Mouse (Mus musculus): Measurements from ENCODE around the gene Ppp1cb. TPM values are rescaled to one million over a fixed set of nuclear protein-coding genes. Genes with fewer than 3 reads are reported as not detected.
"Not testable (repeated sequence)": the region's sequence is repeated elsewhere in the genome, so short reads cannot be mapped to it uniquely, and the experiment has no call there.

Ppp1cb gene
- polyA plus RNA-seq, 1 experiment from 2014 or later = 246 TPM

DNA sequence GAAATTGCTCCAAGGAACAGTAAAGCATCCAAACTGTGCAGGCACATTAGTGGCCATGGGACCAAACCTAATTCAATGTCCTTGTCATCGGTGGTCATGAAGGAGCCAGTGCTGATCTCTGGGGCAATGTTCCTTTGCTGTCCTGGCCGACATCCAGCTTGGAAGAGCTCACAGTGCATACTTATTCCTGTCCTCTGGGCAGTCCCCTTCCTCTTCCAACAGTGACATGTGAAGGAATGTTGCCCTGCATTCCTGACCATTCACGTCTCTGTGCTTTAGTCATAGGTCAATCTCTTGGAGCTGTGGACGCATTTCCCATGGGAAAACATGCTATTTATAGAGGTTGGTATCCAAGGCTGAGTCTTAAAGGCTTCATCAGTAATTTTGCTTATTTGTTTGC lies 41.8 kb upstream of the Ppp1cb start:
- WGBS = 46% methylated on average over 4 of the region's 4 CpGs
- Histone ChIP-seq H3K9me3 (replicated peaks; ENCODE audit: control insufficient read depth, low read length) (no peaks in the 10 kb centered on the region), H3K4me3 (replicated peaks; ENCODE audit: low read length) (no peak overlapping the region), H3K27me3 (ENCODE audit: control insufficient read depth, insufficient read depth, low read length) (no peaks in the 10 kb centered on the region), H3K27ac (ENCODE audit: low read length) (0 out of 2 replicates have a peak overlapping the region, but pooled peaks have one; percentile 3), H3K4me1 (ENCODE audit: control insufficient read depth, insufficient read depth, low read length) (peaks cover 25% of the 10 kb centered on the region), H3K4me2 (ENCODE audit: low read depth, low read length) (no peak overlapping the region), H3K36me3 (ENCODE audit: control insufficient read depth, insufficient read depth, low read length) (no peaks in the 10 kb centered on the region), H3K9ac (ENCODE audit: low read length) (no peak overlapping the region)
- no peak for ATAC-seq (ENCODE audit: insufficient read depth, low FRiP score)

- peak; percentile 60; the same call in 1 of the 2 replicates for ATAC-seq (ENCODE audit: insufficient read depth, low FRiP score)
- H3K4me2 ChIP-seq (ENCODE audit: low read depth, low read length) = no peak overlapping the region; the same call in 1 of the 2 replicates
- no peaks in the 10 kb centered on the region for H3K27me3 ChIP-seq (ENCODE audit: control insufficient read depth, insufficient read depth, low read length)
Observed at GRCm38 (mm10) chr5:32422081-32422589, 36.5 kb upstream of the Ppp1cb start.

DNA sequence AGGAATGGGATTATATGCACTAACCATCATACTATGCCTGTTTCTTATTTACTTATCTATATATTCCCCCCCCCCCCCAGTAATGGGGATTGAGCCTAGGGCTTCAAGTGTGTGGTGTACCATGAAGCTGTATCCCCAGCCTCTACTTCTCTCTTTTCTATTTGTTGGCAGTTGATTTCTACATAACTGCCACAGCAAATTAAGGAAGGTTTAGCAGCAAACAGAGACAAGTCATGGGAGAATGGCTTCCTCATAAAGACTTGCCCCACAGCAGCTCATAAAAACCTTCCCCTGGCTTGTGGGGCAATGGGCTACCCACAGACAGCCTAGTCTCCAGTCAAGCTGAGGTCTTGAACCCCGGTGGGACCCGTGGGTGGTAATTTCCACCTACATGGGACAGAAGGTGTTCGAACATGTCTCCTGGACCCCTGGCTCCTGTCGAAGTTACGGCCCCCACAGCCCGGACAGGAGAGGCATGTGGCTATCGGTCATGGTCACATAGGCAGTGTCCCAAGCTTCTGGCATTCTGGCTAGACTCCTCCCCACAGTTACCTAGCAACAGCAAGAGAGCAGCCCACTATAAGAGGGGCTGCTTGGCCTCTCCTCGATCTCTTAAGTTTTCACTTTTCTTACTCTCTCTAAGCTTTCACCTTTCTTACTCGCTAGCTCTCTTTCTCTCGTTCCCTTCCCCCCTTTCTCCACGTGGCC lies 35.1 kb upstream of the Ppp1cb start:
- peaks cover 4% of the 10 kb centered on the region; the same call in 1 of the 2 replicates for H3K4me1 ChIP-seq (ENCODE audit: control insufficient read depth, insufficient read depth, low read length)
- no peak overlapping the region for H3K9ac ChIP-seq (ENCODE audit: low read length)
- H3K4me3 ChIP-seq (replicated peaks; ENCODE audit: low read length) = no peak overlapping the region
- no peaks in the 10 kb centered on the region for H3K36me3 ChIP-seq (ENCODE audit: control insufficient read depth, insufficient read depth, low read length)
- H3K9me3 ChIP-seq (replicated peaks; ENCODE audit: control insufficient read depth, low read length) = no peaks in the 10 kb centered on the region
- no peak overlapping the region for H3K27ac ChIP-seq (ENCODE audit: low read length)
- no peak for ATAC-seq (ENCODE audit: insufficient read depth, low FRiP score)
- H3K4me2 ChIP-seq (ENCODE audit: low read depth, low read length) = no peak overlapping the region
- H3K27me3 ChIP-seq (ENCODE audit: control insufficient read depth, insufficient read depth, low read length) = no peaks in the 10 kb centered on the region
- WGBS = 61% methylated on average over 11 of the region's 11 CpGs

More at GRCm38 (mm10) chr5:32422081-32422589, 36.5 kb upstream of the Ppp1cb start:
- no peak overlapping the region for H3K9ac ChIP-seq (ENCODE audit: low read length)
- 23% methylated on average over 15 of the region's 15 CpGs for WGBS
- H3K4me1 ChIP-seq (ENCODE audit: control insufficient read depth, insufficient read depth, low read length) = peaks cover 4% of the 10 kb centered on the region; the same call in 1 of the 2 replicates
- H3K36me3 ChIP-seq (ENCODE audit: control insufficient read depth, insufficient read depth, low read length) = no peaks in the 10 kb centered on the region
- H3K4me3 ChIP-seq (replicated peaks; ENCODE audit: low read length) = no peak overlapping the region
- no peaks in the 10 kb centered on the region for H3K9me3 ChIP-seq (replicated peaks; ENCODE audit: control insufficient read depth, low read length)
- H3K27ac ChIP-seq (ENCODE audit: low read length) = no peak overlapping the region

- Histone ChIP-seq H3K4me3 (replicated peaks; ENCODE audit: low read length) (no peak overlapping the region), H3K4me2 (ENCODE audit: low read depth, low read length) (no peak overlapping the region), H3K4me1 (ENCODE audit: control insufficient read depth, insufficient read depth, low read length) (peaks cover 4% of the 10 kb centered on the region; the same call in 1 of the 2 replicates), H3K27ac (ENCODE audit: low read length) (no peak overlapping the region), H3K9ac (ENCODE audit: low read length) (no peak overlapping the region), H3K27me3 (ENCODE audit: control insufficient read depth, insufficient read depth, low read length) (no peaks in the 10 kb centered on the region), H3K36me3 (ENCODE audit: control insufficient read depth, insufficient read depth, low read length) (no peaks in the 10 kb centered on the region), H3K9me3 (replicated peaks; ENCODE audit: control insufficient read depth, low read length) (no peaks in the 10 kb centered on the region)
- ATAC-seq (ENCODE audit: insufficient read depth, low FRiP score) = no peak
- 88% methylated on average over 8 of the region's 8 CpGs for WGBS
Observed at GRCm38 (mm10) chr5:32424464-32424863, 34.2 kb upstream of the Ppp1cb start.

DNA sequence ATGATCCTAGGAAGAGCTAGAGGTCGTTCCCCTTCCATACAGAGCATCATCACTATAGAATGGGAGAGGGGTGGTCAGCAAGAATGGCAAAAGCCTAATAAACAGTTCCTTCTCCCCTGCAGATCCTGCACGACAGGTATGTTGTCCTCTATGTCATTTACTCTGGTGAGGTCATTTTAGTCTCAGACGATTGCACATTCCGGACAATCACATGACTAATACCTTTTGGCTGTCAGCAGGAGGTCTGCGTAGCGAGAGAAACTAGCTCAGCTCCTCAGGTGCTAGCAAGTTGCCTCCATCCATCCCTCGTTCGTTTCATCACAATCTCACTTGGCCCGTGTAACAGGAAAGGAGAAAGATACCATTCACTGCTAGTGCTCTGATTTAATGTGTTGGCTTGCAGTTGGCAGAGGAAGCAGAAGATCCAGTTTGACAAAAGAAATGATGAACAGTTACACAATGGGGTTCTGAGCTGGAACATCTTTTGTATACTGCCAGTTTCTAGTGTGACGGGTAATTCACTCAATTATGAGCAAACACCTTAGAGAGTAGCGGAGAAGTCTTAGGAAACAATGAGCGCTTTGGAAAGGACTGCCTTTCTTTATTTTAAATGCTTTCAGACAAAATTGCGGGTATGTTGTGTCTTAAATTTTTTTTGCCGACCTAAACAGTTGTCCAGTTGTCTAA lies 33.0 kb upstream of the Ppp1cb start:
- Histone ChIP-seq H3K9me3 (replicated peaks; ENCODE audit: control insufficient read depth, low read length) (no peaks in the 10 kb centered on the region), H3K36me3 (ENCODE audit: control insufficient read depth, insufficient read depth, low read length) (no peaks in the 10 kb centered on the region), H3K27ac (ENCODE audit: low read length) (peak overlapping the region; percentile 52; the same call in 1 of the 2 replicates), H3K4me2 (ENCODE audit: low read depth, low read length) (no peak overlapping the region), H3K4me3 (replicated peaks; ENCODE audit: low read length) (no peak overlapping the region), H3K27me3 (ENCODE audit: control insufficient read depth, insufficient read depth, low read length) (no peaks in the 10 kb centered on the region), H3K4me1 (ENCODE audit: control insufficient read depth, insufficient read depth, low read length) (peaks cover 4% of the 10 kb centered on the region; the same call in 1 of the 2 replicates), H3K9ac (ENCODE audit: low read length) (no peak overlapping the region)
- ATAC-seq (ENCODE audit: insufficient read depth, low FRiP score) = no peak
- 57% methylated on average over 14 of the region's 14 CpGs for WGBS

DNA sequence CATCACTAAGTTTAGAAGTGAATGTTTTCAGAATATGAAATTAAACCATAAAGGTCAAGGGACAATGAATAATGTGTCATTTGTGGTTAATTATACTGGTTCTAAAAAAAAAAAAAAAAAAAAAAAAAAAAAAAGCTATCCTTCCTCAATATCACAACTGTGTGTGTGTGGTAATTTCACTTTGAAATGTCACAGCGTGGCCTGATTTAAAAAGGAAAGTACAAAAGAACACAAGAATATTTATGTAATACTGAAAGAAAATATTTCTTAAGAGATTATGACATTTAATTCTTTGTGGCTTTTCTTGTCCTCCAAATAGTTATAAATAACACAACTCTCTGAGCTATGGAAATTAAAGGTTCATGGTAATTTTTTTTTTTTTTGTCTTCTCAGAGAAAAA lies 28.2 kb upstream of the Ppp1cb start:
- no peak overlapping the region for H3K4me3 ChIP-seq (replicated peaks; ENCODE audit: low read length)
- H3K9ac ChIP-seq (ENCODE audit: low read length) = no peak overlapping the region
- ATAC-seq (ENCODE audit: insufficient read depth, low FRiP score) = no peak
- H3K4me2 ChIP-seq (ENCODE audit: low read depth, low read length) = no peak overlapping the region
- H3K36me3 ChIP-seq (ENCODE audit: control insufficient read depth, insufficient read depth, low read length) = no peaks in the 10 kb centered on the region
- no peaks in the 10 kb centered on the region for H3K4me1 ChIP-seq (ENCODE audit: control insufficient read depth, insufficient read depth, low read length)
- no peaks in the 10 kb centered on the region for H3K27me3 ChIP-seq (ENCODE audit: control insufficient read depth, insufficient read depth, low read length)
- 97% methylated on average over 1 of the region's 1 CpGs for WGBS
- no peak overlapping the region for H3K27ac ChIP-seq (ENCODE audit: low read length)
- H3K9me3 ChIP-seq (replicated peaks; ENCODE audit: control insufficient read depth, low read length) = no peaks in the 10 kb centered on the region

- not testable (repeated sequence) for H3K9me3 ChIP-seq (replicated peaks; ENCODE audit: control insufficient read depth, low read length); H3K4me1 ChIP-seq (ENCODE audit: control insufficient read depth, insufficient read depth, low read length); H3K4me2 ChIP-seq (ENCODE audit: low read depth, low read length); H3K27ac ChIP-seq (ENCODE audit: low read length); H3K9ac ChIP-seq (ENCODE audit: low read length); H3K4me3 ChIP-seq (replicated peaks; ENCODE audit: low read length); H3K36me3 ChIP-seq (ENCODE audit: control insufficient read depth, insufficient read depth, low read length); H3K27me3 ChIP-seq (ENCODE audit: control insufficient read depth, insufficient read depth, low read length); ATAC-seq (ENCODE audit: insufficient read depth, low FRiP score)
- WGBS = 88% methylated on average over 3 of the region's 3 CpGs
Observed at GRCm38 (mm10) chr5:32434346-32434745, 24.3 kb upstream of the Ppp1cb start.

- 70% methylated on average over 3 of the region's 3 CpGs for WGBS
- Histone ChIP-seq H3K36me3 (ENCODE audit: control insufficient read depth, insufficient read depth, low read length) (no peaks in the 10 kb centered on the region), H3K4me2 (ENCODE audit: low read depth, low read length) (no peak overlapping the region), H3K4me1 (ENCODE audit: control insufficient read depth, insufficient read depth, low read length) (peaks cover 6% of the 10 kb centered on the region; the same call in 1 of the 2 replicates), H3K9ac (ENCODE audit: low read length) (no peak overlapping the region), H3K27ac (ENCODE audit: low read length) (no peak overlapping the region), H3K9me3 (replicated peaks; ENCODE audit: control insufficient read depth, low read length) (no peaks in the 10 kb centered on the region), H3K27me3 (ENCODE audit: control insufficient read depth, insufficient read depth, low read length) (no peaks in the 10 kb centered on the region), H3K4me3 (replicated peaks; ENCODE audit: low read length) (no peak overlapping the region)
- no peak for ATAC-seq (ENCODE audit: insufficient read depth, low FRiP score)
Observed at GRCm38 (mm10) chr5:32435612-32436011, 23.0 kb upstream of the Ppp1cb start.
